Mouse (Mus musculus) embryo, embryonic 11 days (tissue): ENCODE measurements around the gene Nhlrc4.

Experiments
- DNase-seq: peaks from one replicate; pipeline ENCODE4 v3.0.0-alpha.2; 2015

The Nhlrc4 gene

DNA sequence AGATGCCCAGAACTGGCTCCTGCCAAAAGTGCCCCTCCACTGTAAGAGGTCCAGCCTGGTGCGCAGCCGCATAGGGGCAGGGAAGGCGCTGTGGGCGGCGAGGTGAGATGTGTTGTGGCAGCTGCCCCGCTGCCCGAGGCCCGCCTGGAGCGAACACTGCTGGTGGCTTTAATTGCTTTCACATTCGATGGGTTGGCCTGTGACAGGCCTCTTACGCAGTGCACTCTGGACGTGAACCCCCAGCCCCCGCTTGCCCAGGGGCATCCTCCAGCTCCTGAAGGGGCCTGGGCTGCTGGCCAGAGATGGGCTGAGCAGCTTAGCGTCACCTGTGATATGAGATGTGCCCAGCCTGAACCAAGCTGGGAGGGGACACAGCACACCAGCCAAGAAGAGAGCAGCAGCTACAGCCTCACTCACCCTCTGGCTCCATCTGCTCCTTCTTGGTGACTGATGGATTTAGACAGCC is 12.9 kb upstream of the Nhlrc4 start:
- DNase-seq = no peak

DNA sequence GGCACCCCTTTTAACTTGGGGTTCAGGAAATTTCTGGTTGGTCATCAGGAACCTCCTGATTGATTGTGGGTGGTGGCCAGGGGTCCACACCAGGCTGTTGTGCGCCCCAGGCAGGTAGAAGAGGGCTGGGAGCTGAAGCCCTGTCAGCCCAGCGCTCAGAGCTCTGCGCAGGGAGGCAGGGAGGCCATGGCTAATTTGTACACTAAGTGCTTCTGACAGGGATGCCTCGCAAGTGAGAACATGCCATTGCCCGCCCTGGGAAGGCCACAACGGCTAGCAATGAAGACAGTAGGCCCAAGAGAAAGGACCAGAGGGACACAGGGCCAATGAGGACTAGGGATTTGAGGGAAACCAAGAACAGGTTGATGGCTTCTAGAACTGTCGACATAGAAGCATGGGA is 11.9 kb upstream of the Nhlrc4 start:
- DNase-seq = no peak

DNA sequence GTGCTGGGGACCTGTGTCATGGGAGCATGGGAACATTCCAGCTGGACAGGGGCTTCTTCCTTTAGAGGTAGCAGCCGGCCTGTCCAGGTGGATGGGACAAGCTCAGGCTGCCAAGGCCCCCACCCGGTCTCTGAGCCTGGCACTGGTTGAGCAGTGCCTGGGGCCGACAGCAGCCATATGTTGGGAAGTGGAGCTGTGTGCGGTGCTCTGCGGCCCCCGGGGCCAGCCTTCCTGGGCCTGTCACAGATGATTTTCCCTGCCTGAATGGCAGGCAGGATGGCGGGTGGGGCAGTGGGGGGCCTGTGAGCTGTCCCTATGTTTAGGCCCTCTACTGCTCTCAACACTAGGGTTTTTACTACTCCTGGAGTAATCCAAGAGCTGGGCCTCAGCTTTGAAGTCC is 11.4 kb upstream of the Nhlrc4 start:
- no peak for DNase-seq

DNA sequence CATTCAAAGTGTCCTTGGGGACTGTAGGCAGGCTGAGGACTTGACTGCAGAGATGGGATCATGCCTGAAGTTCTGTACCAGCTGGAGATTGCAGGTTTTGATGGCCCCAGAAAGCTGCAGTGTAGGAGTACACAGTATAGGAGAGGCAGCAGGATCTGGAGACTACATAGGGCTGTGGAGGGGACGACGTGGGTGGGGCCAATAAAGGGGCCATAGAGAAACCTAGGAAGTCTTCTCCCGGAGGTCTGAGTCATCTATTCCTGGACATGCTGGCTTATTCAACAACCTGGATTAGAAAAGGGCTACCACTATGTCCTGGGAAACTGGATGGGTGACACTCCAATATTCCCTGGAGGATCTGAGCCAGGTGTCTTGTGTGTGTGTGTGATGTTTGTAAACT is 11.0 kb upstream of the Nhlrc4 start:
- no peak for DNase-seq

DNA sequence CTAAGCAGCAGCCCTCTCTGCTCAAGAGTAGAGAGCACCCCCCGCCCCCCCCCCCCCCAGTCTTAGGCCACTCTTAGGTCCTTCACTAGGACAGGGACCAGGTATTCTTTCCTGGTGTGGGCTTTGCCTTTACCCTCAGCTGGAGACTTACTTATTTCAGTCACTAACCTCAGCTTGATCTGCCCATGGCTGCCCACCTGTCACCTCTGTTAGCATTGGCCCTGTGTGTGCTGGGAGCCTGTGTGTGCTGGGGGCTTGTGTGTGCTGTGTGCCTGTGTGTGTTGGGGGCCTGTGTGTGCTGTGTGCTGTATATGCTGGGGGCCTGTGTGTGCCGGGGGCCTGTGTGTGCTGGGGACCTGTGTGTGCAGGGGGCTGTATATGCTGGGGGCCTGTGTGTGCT is 9.9 kb upstream of the Nhlrc4 start:
- DNase-seq = no peak

DNA sequence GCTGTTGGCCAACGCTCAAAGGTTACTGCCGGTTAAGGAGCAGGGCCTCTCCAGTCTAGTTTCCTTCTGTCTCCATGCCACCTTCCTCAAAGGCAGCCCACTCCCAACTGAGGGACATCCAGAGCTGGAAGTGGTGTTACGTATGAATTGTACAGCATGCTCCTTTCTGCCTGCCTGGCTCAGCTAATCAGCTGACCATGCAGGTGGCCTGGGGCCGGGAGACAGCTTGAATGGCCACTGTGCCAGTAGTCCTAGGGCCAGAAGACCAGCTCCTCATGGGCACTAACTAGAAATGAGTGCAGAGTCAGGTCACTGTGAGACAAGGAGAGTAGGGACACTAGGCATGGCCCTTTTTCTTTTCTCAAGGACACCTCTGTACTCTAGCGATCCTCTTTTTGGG is 8.4 kb upstream of the Nhlrc4 start:
- no peak for DNase-seq

DNA sequence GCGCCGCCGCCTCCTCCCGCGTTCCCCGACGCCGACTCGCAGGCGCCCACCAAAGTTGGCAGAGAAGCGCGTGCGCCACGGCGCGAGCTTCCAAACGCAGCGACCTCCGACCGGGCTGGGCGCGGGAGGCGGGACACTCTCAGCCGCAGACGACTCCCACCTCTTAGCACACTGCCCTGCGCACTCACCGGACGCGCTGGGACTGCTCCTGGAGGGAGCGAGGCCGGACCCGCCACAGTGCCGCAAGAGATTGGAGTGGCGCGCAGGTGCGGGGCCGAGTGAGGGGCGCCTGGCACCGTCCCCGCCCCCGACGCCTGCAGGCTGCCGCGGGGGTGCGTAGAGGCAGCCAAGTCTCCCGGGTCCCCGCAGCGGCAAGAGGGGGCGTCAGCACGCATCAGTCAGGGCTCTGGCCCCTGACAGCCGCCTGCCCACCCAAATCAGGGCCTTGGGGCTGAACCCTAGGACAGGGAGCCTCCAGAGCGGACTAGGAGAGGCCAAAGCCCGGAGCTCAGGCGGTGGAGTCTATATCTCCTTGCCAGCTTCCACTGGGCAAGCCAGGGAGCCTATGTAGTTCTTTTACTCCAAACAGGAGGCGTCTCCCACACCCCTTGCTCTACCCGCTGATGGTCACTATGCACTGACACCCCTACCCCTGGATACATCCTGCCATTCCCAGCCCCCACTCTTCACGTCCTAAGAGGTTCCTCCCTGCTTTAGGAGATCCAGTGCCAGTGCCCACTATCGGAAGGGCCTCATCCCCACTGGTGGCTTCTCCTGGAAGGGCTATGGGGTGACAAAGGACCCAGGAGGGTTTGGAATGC is 7.3 kb upstream of the Nhlrc4 start, which contains the start of gene A930017K11Rik:
A930017K11Rik (minus strand) TSS at position 763 of the 821 bp plus-strand sequence.
- DNase-seq = no peak

DNA sequence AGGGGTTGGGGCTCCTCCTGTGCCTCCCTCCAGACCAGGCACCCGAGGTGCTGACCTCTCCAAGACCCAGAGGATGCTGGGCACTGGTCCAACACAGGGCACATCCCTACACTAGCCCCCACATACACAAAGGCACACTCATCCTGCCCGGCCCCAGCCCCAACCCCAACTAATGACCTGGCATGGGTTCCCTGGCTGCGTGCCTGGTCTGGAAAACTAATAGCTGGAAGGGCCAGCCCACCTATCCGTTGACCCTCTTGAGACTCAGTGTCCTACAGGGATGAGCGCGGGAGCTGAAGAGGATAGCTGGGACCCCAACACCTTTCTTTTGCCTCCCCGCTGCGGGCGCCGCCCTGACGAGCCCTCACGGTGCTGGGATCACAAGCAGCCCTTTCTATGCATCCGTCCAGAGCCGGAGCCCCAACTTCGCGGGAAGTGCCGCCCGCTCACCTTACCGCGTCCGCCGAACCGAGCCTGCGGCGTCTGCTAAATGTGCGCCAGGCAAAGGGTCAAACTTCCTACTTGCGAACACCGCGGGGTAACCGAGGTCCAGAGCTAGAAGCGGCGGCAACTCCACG is 6.6 kb upstream of the Nhlrc4 start:
- DNase-seq = peak; percentile 43

DNA sequence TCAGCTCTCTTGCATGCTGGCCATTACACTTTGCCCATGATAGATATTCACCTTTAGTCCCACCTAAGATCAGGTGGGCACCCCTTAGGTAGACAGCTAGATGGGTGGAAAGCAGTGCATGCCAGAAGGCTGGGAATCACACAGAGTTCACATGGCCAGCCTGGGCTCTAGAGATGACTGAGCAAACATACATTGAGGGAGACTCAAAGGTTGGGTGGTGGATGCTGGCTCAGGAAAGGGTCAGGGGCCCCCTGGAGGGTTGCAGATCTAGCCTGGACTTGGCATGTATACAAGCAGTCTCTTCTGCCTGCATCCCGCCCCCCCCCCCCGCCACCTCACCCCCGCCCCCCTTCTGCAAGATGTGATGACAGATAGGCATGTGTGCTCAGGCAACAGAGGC is 5.9 kb upstream of the Nhlrc4 start:
- no peak for DNase-seq

DNA sequence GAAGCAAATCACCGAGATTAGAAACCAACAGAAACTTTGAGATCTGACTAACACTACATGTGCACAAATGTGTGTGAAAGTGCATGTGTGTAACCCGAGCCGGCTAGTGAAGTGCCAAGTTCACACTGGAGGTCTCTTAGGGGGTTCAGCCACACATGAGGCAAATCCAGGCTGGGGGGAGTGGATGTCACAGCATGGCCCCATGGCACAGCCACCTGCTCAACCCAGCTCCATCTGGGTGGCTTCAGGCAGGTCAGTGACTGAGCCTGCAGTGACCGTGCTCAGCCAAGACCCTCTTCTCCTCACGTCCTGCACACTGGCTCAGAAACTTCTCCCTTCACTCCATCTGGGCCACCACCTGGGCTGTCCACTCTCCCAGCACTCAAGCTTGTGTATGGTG is 5.2 kb upstream of the Nhlrc4 start:
- DNase-seq = no peak

DNA sequence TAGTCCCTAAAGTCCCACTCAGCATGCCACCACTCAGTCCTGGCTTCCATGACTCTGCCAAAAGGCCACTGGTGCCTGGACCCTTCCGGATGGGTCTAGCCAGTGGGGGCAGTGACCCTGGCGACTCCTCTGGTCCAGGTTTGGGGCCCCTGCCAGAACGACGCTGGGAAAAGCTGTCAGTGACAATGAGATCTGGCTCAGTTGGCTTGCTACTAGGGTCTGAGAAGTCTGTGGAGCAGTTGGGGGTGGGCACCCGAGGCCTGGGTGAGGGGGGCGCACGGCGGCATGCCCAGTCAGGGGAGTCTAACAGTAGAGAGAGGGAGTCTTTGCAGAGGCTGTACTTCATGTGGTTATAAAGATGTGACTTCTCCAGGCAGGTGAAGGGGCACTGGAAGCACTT is 3.3 kb upstream of the Nhlrc4 start:
- no peak for DNase-seq

DNA sequence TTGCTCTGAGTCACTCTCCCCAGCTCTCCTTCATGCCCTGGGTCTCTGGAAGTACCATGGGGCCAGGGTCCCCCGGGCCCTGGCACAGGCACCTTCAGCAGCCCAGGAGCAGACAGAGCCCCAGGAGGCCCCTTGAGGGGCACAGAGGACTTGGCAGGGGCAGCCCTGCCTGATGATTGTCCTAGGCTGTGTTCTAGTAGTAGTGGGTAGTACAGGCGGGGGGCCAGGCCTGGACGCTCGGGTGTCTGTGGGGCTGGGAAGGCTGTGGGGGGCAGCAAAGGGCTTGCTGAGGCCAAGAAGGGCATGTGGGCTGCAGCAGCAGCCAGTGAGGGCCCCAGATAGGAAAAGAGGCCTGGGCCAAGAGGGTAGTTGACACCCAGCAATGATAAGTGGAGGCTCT is 2.8 kb upstream of the Nhlrc4 start:
- no peak for DNase-seq

DNA sequence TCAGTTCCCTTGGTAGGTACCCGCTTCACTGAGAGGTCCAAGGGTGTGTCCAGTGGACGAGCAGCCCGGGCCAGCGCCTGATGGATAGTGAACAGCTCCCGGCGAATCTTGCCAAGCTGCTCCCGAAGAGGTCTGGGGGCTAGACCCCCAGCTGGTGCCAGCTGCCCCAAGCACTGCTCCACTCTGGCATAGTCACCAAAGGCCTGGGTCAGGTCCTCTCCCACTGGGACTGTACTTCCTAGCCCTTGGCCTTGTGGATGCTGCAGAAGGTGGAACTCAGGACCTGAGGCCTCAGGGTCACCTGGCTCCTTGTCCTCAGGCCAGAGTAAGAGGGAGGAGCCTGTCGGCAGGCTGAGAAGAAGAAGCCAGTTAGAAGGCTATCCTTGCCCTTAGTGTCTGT is 2.1 kb upstream of the Nhlrc4 start:
- DNase-seq = no peak

DNA sequence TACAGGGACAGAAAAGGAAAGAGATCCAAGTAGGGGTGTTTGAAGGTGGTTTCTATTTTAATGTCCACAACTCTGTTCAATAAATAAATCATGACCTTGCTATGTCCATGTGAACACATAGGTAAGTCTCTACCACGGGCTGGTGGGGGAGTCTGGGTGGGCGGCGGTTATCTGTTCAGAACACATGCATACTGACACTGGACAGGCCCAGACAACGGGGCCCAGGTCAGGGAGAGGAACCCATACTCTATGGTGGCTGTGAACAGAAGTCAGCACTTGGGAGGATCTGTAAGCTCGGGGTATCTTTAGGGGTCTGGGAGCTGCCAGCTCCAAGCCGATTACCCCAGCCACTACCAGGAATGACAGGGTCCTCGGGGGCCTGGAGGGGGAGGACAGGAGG is 1.6 kb upstream of the Nhlrc4 start:
- DNase-seq = no peak

DNA sequence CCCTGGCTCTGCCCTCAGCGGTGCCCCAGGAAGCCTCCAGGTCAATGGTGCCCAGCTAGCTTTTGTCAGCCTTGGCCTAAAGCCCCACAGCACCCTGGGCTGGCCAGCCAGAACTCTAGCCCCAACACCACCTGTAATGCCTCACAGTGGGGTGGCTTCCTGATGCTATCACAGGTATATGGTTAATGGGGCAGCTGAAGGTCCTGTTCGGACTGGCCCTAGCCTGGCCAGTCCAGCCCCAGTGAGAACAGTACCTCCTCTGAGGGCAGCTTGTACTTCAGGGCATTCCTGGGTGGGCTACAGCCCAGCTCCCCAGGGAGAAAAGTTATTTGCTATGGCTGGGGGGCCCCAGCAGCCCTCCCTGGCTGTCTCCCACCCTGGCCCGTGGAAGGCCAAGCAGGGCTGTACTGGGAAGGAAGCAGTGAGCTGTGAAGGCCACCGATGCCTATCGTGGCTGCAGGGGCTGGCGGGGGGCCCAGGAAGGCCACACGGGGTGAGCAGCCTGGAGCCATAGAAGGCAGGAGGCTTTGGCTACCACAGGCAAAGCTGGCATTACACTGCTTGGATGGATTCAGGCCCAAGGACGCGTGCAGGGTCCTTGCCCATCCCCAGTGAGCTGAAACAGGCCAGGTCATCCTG is 875 bp upstream of the Nhlrc4 start:
- DNase-seq = no peak

DNA sequence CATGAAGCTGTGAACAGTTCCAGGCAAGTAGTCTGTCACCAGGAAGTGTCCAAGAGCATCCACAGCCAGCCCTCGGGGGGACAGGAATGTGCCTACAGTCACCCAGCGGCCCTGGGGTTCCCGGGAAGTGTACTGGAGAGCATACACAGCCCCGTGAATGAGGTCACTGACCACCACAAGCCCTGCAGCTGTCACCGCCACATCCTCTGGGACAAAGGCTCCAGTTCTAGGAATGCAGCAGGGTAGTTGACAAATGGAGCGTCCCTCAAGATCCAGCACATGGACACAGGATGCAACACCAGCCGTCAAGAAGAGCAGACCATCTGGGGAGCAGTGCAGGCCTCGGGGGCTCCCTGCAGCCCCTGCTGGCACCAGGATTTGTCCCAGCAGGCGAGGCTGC is 992 bp downstream of the Nhlrc4 start:
- no peak for DNase-seq

DNA sequence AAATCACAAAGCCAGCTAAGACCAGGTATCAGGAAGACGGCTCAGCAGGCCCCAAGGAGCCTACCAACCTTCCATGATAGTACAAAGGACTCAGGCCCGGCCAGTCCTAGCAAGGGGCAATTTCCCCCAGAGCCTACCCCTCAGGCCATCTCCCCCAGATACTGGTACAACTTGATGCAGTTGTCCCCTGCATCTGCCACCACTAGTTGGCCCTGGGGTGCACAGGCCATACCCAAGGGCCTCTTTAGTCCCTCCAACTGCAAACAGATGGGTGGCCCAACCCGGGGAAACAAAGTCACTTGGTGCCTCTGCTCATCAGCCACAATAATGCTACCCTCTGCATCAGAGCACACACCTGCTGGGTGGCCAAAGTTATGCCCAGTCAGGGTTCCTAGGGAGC is 1.5 kb downstream of the Nhlrc4 start:
- no peak for DNase-seq

DNA sequence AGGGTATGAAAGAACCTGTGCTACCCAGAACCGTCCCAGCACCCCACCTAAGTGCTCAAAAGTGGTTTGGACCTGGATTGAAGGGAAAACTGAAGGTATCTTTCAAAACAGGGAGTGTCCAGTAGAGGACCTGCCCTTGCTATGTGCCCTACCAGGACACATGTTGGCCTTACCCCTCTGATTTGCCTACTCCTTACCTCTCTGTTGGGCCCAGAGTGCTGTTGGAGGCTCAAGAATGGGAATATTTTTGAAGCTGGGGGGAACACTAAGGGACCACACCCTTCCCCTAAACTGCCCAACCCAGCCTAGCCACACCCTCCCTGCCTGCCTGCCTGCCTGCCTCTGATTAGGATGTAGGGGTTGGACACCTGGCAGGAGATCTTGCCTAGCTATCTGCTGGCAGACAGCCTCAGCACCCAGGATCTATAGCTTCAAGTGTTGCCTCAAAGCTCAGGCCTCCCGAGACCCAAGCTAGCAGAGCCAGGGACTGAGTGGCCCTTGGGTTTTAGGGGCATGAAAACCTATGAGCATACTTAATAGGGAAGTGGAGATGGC is 2.1 kb downstream of the Nhlrc4 start:
- DNase-seq = no peak

DNA sequence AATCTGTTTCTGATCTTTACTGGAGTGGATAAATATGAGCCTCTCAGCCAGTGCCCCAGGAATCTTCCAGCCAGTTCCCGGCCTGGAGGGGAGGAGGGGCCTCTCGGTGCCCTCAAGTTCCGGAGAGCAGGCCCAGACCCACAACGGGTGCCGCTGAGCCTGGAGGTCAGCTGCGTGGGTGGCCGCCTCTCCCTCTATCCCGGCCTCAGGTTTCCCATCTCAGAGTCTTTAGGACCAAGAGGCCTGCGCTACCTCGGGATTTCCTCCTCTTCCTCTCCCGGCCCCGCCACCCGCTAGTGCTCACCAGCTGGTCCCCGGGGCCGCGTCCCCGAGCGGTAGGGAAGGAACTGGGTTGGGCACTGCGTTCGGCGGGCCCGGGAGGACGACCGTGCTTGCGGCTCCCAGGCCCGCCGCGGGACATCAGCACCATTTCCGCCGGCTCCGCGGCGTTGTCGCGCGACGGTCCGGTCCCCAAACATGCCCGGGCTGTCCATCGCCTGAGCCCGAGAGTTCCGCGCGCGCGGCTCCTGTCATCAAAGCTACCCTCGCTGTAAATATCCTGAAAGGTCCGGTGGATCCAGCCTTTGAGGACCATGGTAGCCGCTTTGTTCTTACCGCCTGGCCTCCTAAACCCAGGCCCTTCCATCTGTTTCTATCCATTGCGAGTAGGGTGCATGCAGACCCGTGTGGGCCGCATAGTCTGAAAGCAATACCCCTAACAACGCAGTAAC is 3.1 kb downstream of the Nhlrc4 start:
- DNase-seq = peak; percentile 89

DNA sequence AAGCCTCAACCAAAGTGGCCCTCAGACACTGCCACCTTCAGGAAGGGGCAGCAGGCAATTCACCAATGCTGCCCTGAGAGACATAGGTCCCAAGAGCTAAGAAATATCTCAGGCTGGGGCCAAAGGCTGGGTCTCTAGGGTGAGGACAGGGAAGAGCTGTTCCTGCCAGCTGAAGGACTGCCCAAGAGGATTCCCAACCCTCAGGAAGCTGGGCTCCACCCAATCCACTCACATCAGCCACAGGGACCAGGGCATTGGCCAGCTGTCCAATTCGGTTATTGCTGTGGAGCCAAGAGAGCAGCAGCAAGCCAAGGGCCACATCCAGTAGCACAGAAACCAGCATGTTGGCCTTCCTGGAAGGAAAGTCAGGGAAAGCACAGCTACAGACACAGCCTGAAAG is 10.2 kb downstream of the Nhlrc4 start:
- DNase-seq = no peak

DNA sequence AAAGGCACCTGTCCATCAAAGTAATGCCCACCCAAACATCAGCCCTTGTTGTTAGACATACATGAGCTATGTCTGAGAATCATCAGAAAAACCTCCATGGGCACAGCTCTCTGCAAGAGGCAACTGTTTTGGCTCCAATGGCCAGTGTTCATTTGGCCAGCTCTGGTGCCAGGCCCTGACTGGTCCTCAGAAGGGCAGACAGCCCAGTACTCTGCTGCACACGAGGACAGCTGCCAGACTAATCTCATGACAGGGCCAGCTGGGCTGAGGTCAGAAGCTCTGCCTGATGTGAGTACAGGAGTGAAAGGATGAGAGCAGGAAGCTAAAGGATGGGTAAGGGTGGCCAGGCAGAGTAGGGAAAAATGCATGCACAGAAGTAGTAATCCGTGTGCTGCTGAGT is 19.4 kb downstream of the Nhlrc4 start:
- DNase-seq = no peak

DNA sequence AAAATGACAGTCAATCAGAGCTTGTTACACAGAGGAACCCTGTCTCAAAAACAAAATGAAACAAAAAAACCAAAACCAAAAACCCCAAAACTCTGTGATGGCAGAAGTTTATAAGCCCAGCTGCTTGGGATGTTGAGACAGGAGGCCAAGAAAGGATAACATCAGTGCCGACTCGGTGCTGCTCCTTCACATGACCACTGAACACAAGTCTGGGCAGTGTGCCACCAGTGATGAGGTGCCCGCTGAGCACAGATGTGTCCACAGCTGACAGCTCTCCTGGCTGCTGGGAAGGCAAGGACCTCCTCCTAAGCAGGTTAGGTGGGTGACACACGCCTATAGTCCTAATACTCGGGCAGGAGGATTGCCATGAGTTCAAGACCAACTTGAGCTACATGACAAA is 22.6 kb downstream of the Nhlrc4 start:
- DNase-seq = no peak
